Mouse (Mus musculus) heart, adult 2 months (tissue): Measurements from ENCODE around the gene Amhr2.

Experiments used
- CTCF ChIP-seq: fragments of 200-600 bp; IDR thresholded peaks from 2 replicates; pipeline ENCODE4 v1.8.1; 2022; ENCODE audit warnings: antibody characterized with exemption, mild to moderate bottlenecking, moderate library complexity
- EP300 ChIP-seq: fragments of 200-500 bp; IDR thresholded peaks from 2 replicates; pipeline ENCODE4 v1.6.1; 2011; ENCODE audit warnings: low read depth, low read length, control low read depth; ENCODE audit not compliant: insufficient read depth
- POLR2A ChIP-seq: fragments of 200-500 bp; IDR thresholded peaks from 2 replicates; pipeline ENCODE4 v1.6.1; 2011; ENCODE audit warnings: mild to moderate bottlenecking, low read depth, low read length, control low read depth; ENCODE audit not compliant: insufficient read depth

DNA sequence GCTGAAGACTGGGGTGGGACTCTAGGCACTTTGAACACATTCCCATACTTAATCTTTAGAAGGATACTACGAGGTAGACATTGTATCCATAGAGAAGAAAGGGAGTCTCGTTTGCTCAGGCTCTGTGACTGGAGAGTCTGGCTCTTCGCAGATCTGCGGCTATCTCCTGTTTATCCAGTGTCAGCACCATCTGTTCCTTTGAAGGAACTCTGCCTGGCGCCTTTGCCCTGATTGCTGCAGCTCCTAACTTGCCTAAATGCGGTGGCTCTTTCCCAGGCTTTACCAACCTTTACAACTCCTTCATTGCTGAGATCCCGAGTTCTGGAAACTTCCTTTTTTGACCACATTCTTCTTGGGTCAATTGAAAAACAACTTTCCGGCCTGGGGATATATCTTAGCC, 4.2 kb downstream of the Amhr2 start:
- TF ChIP-seq EP300 (no peak), POLR2A (no peak), CTCF (no peak)
